Mouse (Mus musculus) kidney, adult 2 months (tissue): ENCODE measurements around the gene Tekt3. TPM values are rescaled to one million over a fixed set of nuclear protein-coding genes. Genes with fewer than 3 reads are reported as not detected.

ENCODE experiments used
- DNase-seq: peaks from one replicate; pipeline ENCODE4 v3.0.0; 2021
- H3K27ac ChIP-seq: fragments of 200-500 bp; 2 replicates; pipeline ENCODE4 v1.5.1; 2012; ENCODE audit warnings: low read depth, low read length, control low read depth, inconsistent platforms; ENCODE audit not compliant: insufficient read depth
- H3K27me3 ChIP-seq: fragments of 200-500 bp; replicated peaks from 2 replicates; pipeline ENCODE4 v1.6.1; 2012; ENCODE audit warnings: mild to moderate bottlenecking, moderate library complexity, low read length, inconsistent platforms; ENCODE audit not compliant: control insufficient read depth, insufficient read depth
- H3K36me3 ChIP-seq: fragments of 200-500 bp; 2 replicates; pipeline ENCODE4 v1.6.1; 2012; ENCODE audit warnings: mild to moderate bottlenecking, moderate library complexity, low read length, inconsistent platforms; ENCODE audit not compliant: control insufficient read depth, insufficient read depth
- H3K4me1 ChIP-seq: fragments of 200-500 bp; 2 replicates; pipeline ENCODE4 v1.6.1; 2011; ENCODE audit warnings: low read length; ENCODE audit not compliant: control insufficient read depth, insufficient read depth
- H3K4me3 ChIP-seq: fragments of 200-500 bp; 2 replicates; pipeline ENCODE4 v1.5.1; 2011; ENCODE audit warnings: mild to moderate bottlenecking, low read depth, low read length, control low read depth; ENCODE audit not compliant: insufficient read depth
- CTCF ChIP-seq: fragments of 200-500 bp; conservative IDR thresholded peaks from 2 replicates; pipeline ENCODE4 v1.5.1; 2011; ENCODE audit warnings: low read depth, mild to moderate bottlenecking, control low read depth, low read length, moderate library complexity, mixed read lengths; ENCODE audit not compliant: insufficient read depth, insufficient read length
- POLR2A ChIP-seq: fragments of 200-500 bp; IDR thresholded peaks from one replicate; pipeline ENCODE4 v1.6.1; 2011; ENCODE audit warnings: low read depth, low read length, control low read depth
- WGBS: fragments of 180-500 bp; shearing (Covaris S2); methylation state at CpG from one replicate; pipeline ENCODE4 v1.1.7; 2018; 5-methylcytosine and 5-hydroxymethylcytosine counted together
- polyA plus RNA-seq: library from polyadenylated mRNA; depleted of rRNA; stranded (reverse); fragments of >200 nt; gene quantifications from 2 replicates; pipeline ENCODE4 v1.2.3, GENCODE M21; 2012

Gene Tekt3
- polyA plus RNA-seq, 1 experiment = not detected

- 81% methylated on average over 5 of the region's 5 CpGs for WGBS
- no peak overlapping the region for H3K4me3 ChIP-seq
- no peak for DNase-seq
- H3K36me3 ChIP-seq = no peaks in the 10 kb centered on the region
- H3K27me3 ChIP-seq = no peaks in the 10 kb centered on the region
- TF ChIP-seq CTCF = no peak
- no peaks in the 10 kb centered on the region for H3K4me1 ChIP-seq
- no peak overlapping the region for H3K27ac ChIP-seq
Measured at GRCm38 (mm10) chr11:63093601-63094000, 32.1 kb downstream of the Tekt3 start.

- no peak overlapping the region for H3K4me3 ChIP-seq
- no peak for TF ChIP-seq CTCF
- H3K36me3 ChIP-seq = no peaks in the 10 kb centered on the region
- H3K27ac ChIP-seq = no peak overlapping the region
- no peaks in the 10 kb centered on the region for H3K27me3 ChIP-seq
- 87% methylated on average over 8 of the region's 8 CpGs for WGBS
- H3K4me1 ChIP-seq = no peaks in the 10 kb centered on the region
- DNase-seq = no peak
Measured at GRCm38 (mm10) chr11:63094496-63094895, 33.0 kb downstream of the Tekt3 start.

GRCm38 (mm10) chr11:63098016-63098415 lies 36.6 kb downstream of the Tekt3 start:
- H3K4me1 ChIP-seq = no peaks in the 10 kb centered on the region
- no peaks in the 10 kb centered on the region for H3K36me3 ChIP-seq
- WGBS = 67% methylated on average over 3 of the region's 3 CpGs
- H3K4me3 ChIP-seq = no peak overlapping the region
- DNase-seq = peak; percentile 60
- H3K27me3 ChIP-seq = no peaks in the 10 kb centered on the region
- no peak overlapping the region for H3K27ac ChIP-seq
- TF ChIP-seq POLR2A (no peak), CTCF (no peak)

GRCm38 (mm10) chr11:63099390-63099789 lies 37.9 kb downstream of the Tekt3 start:
- no peaks in the 10 kb centered on the region for H3K36me3 ChIP-seq
- H3K4me1 ChIP-seq = no peaks in the 10 kb centered on the region
- no peaks in the 10 kb centered on the region for H3K27me3 ChIP-seq
- no peak overlapping the region for H3K27ac ChIP-seq
- WGBS = 77% methylated on average over 3 of the region's 3 CpGs
- H3K4me3 ChIP-seq = no peak overlapping the region
- DNase-seq = no peak
- TF ChIP-seq CTCF (no peak), POLR2A (no peak)

- DNase-seq = no peak
- TF ChIP-seq POLR2A = no peak
- TF ChIP-seq CTCF = no peak
- WGBS = 96% methylated on average over 7 of the region's 7 CpGs
- Histone ChIP-seq H3K36me3 (no peaks in the 10 kb centered on the region), H3K4me1 (no peaks in the 10 kb centered on the region), H3K4me3 (no peak overlapping the region), H3K27ac (no peak overlapping the region), H3K27me3 (no peaks in the 10 kb centered on the region)
Measured at GRCm38 (mm10) chr11:63103256-63103655, 41.8 kb downstream of the Tekt3 start.

GRCm38 (mm10) chr11:63104026-63104425 lies 42.6 kb downstream of the Tekt3 start:
- peak; percentile 67 for DNase-seq
- no peaks in the 10 kb centered on the region for H3K27me3 ChIP-seq
- no peaks in the 10 kb centered on the region for H3K36me3 ChIP-seq
- 66% methylated on average over 2 of the region's 2 CpGs for WGBS
- H3K4me1 ChIP-seq = no peaks in the 10 kb centered on the region
- no peak overlapping the region for H3K4me3 ChIP-seq
- no peak for TF ChIP-seq CTCF
- TF ChIP-seq POLR2A = no peak
- no peak overlapping the region for H3K27ac ChIP-seq

- WGBS = 63% methylated on average over 1 of the region's 1 CpGs
- Histone ChIP-seq H3K4me3 (no peak overlapping the region), H3K36me3 (no peaks in the 10 kb centered on the region), H3K4me1 (no peaks in the 10 kb centered on the region), H3K27me3 (no peaks in the 10 kb centered on the region), H3K27ac (no peak overlapping the region)
- no peak for TF ChIP-seq POLR2A
- TF ChIP-seq CTCF = no peak
- DNase-seq = no peak
Measured at GRCm38 (mm10) chr11:63109230-63109775, 47.8 kb downstream of the Tekt3 start.

GRCm38 (mm10) chr11:63110329-63110728 lies 48.9 kb downstream of the Tekt3 start:
- H3K4me3 ChIP-seq = no peak overlapping the region

More at GRCm38 (mm10) chr11:63110329-63110728, 48.9 kb downstream of the Tekt3 start:
- WGBS = 91% methylated on average over 3 of the region's 3 CpGs
- H3K27ac ChIP-seq = no peak overlapping the region
- H3K36me3 ChIP-seq = no peaks in the 10 kb centered on the region
- DNase-seq = no peak
- TF ChIP-seq POLR2A (no peak), CTCF (no peak)
- H3K27me3 ChIP-seq = no peaks in the 10 kb centered on the region
- no peaks in the 10 kb centered on the region for H3K4me1 ChIP-seq
